Mouse (Mus musculus): ENCODE measurements around the gene Otub1.

Otub1 gene

GRCm38 (mm10) chr19:7148541-7149085, 57.5 kb downstream of the Otub1 start:
- DNase-seq (ENCODE audit: low read depth, low spot score): no peak
